Mouse (Mus musculus): ENCODE measurements at regions not wholly inside any gene's neighbourhood (a gene's known extent, or its start where the extent isn't known, plus 50 kb on each side); places are given as distances from the start of the nearest gene placed in this dataset.
A peak's percentile ranks its signal among the peaks of the same experiment; 100 is the strongest.

DNA sequence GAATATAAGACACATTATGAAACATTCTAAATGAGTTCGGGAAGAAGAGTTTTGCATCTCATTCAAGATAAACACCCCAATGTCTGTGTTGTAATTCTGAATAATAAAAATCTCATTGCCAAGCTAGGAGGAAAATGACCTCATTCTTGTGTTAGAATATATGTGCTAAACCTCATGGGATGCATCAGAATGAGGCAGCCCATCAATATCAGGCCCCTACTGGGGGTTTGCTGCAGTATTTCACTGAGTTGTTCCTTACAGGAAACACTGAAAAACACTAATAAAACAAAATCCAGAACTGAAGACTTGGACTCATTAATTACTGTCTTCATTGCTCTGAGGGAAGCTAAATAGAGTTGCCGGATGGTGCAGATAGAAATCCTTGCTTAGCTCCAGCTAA is 111.6 kb upstream of the Gm11983 start:
- H3K4me1 ChIP-seq (replicated peaks; ENCODE audit: control insufficient read depth, insufficient read depth, low read length), result no peaks in the 10 kb centered on the region
- no peak overlapping the region for H3K27ac ChIP-seq (ENCODE audit: low read length)
- H3K36me3 ChIP-seq (ENCODE audit: control insufficient read depth, insufficient read depth), result no peaks in the 10 kb centered on the region
- ATAC-seq, result no peak
- no peaks in the 10 kb centered on the region for H3K9me3 ChIP-seq (ENCODE audit: control insufficient read depth, low read length)
- no peak overlapping the region for H3K4me3 ChIP-seq (replicated peaks; ENCODE audit: low read length)
- H3K4me2 ChIP-seq (ENCODE audit: low read length), result no peak overlapping the region
- no peaks in the 10 kb centered on the region for H3K27me3 ChIP-seq (replicated peaks; ENCODE audit: control insufficient read depth, insufficient read depth, low read length)
- H3K9ac ChIP-seq (replicated peaks; ENCODE audit: low read depth, low read length), result no peak overlapping the region
- 78% methylated on average over 2 of the region's 2 CpGs for WGBS

DNA sequence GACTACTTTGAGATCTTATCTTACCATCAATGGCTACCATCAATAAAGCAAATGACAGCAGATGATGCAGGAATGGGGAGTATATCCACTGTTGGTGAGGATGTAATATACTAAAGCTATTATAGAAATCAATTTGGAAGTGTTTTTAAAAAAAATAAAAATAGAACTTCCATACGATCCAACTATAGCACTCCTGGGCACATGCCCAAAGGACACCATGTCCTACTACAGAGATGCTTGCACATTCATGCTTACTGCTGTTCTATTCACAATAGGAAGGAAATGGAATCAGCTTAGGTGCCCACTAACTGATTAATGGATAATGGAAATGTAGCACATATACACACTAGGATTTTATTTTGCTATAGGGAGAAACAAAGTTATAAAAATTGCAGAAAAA is 96.7 kb upstream of the Gm11983 start:
- Histone ChIP-seq H3K9ac (replicated peaks; ENCODE audit: low read depth, low read length) (no peak overlapping the region), H3K4me1 (replicated peaks; ENCODE audit: control insufficient read depth, insufficient read depth, low read length) (no peaks in the 10 kb centered on the region), H3K36me3 (ENCODE audit: control insufficient read depth, insufficient read depth) (no peaks in the 10 kb centered on the region), H3K4me3 (replicated peaks; ENCODE audit: low read length) (no peak overlapping the region), H3K27ac (ENCODE audit: low read length) (no peak overlapping the region), H3K9me3 (ENCODE audit: control insufficient read depth, low read length) (no peaks in the 10 kb centered on the region), H3K27me3 (replicated peaks; ENCODE audit: control insufficient read depth, insufficient read depth, low read length) (no peaks in the 10 kb centered on the region), H3K4me2 (ENCODE audit: low read length) (no peak overlapping the region)
- no peak for ATAC-seq
- WGBS, result 73% methylated on average over 1 of the region's 1 CpGs

- Histone ChIP-seq H3K27ac (ENCODE audit: low read length) (no peak overlapping the region), H3K36me3 (ENCODE audit: control insufficient read depth, insufficient read depth) (no peaks in the 10 kb centered on the region), H3K4me3 (replicated peaks; ENCODE audit: low read length) (no peak overlapping the region), H3K4me1 (replicated peaks; ENCODE audit: control insufficient read depth, insufficient read depth, low read length) (no peaks in the 10 kb centered on the region), H3K27me3 (replicated peaks; ENCODE audit: control insufficient read depth, insufficient read depth, low read length) (no peaks in the 10 kb centered on the region), H3K9ac (replicated peaks; ENCODE audit: low read depth, low read length) (no peak overlapping the region), H3K9me3 (ENCODE audit: control insufficient read depth, low read length) (no peaks in the 10 kb centered on the region), H3K4me2 (ENCODE audit: low read length) (no peak overlapping the region)
- ATAC-seq, result no peak
- 78% methylated on average over 8 of the region's 8 CpGs for WGBS
Measured at GRCm38 (mm10) chr11:6926036-6926435, 88.6 kb upstream of the Gm11983 start.

GRCm38 (mm10) chr11:6924476-6924875 is 87.0 kb upstream of the Gm11983 start:
- Histone ChIP-seq H3K27ac (ENCODE audit: low read length) (no peak overlapping the region), H3K9ac (replicated peaks; ENCODE audit: low read depth, low read length) (no peak overlapping the region), H3K4me2 (ENCODE audit: low read length) (no peak overlapping the region), H3K36me3 (ENCODE audit: control insufficient read depth, insufficient read depth) (no peaks in the 10 kb centered on the region), H3K9me3 (ENCODE audit: control insufficient read depth, low read length) (no peaks in the 10 kb centered on the region), H3K4me1 (replicated peaks; ENCODE audit: control insufficient read depth, insufficient read depth, low read length) (no peaks in the 10 kb centered on the region), H3K4me3 (replicated peaks; ENCODE audit: low read length) (no peak overlapping the region), H3K27me3 (replicated peaks; ENCODE audit: control insufficient read depth, insufficient read depth, low read length) (no peaks in the 10 kb centered on the region)
- WGBS, result 38% methylated on average over 6 of the region's 6 CpGs
- ATAC-seq, result no peak

- no peaks in the 10 kb centered on the region for H3K9me3 ChIP-seq (ENCODE audit: control insufficient read depth, low read length)
- no peaks in the 10 kb centered on the region for H3K4me1 ChIP-seq (replicated peaks; ENCODE audit: control insufficient read depth, insufficient read depth, low read length)
- no peak overlapping the region for H3K4me3 ChIP-seq (replicated peaks; ENCODE audit: low read length)
- 15% methylated on average over 6 of the region's 6 CpGs for WGBS
- H3K27me3 ChIP-seq (replicated peaks; ENCODE audit: control insufficient read depth, insufficient read depth, low read length), result no peaks in the 10 kb centered on the region
- ATAC-seq, result peak; percentile 38; the same call in 1 of the 2 replicates
- H3K36me3 ChIP-seq (ENCODE audit: control insufficient read depth, insufficient read depth), result no peaks in the 10 kb centered on the region
- no peak overlapping the region for H3K4me2 ChIP-seq (ENCODE audit: low read length)
- no peak overlapping the region for H3K27ac ChIP-seq (ENCODE audit: low read length)
- H3K9ac ChIP-seq (replicated peaks; ENCODE audit: low read depth, low read length), result no peak overlapping the region
Measured at GRCm38 (mm10) chr11:6923917-6924316, 86.5 kb upstream of the Gm11983 start.

DNA sequence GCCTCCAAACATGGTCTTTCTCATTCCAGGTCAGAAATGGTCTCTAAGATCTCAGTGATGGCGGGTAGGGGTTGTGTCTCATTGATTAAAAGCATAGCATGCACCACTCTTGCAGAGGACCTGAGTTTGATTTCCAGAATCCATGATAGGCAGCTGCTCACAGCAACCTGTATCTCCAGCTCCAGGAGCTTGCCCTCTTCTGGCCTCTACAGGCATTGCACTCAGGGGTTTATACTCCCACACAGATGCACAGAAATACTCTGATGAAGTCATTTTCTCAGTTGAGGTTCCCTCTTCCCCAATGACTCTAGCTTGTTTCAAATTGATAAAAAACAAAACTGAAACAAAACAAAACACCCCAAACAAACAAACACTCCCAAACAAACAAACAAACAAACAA is 81.1 kb upstream of the Gm11983 start:
- no peaks in the 10 kb centered on the region for H3K4me1 ChIP-seq (replicated peaks; ENCODE audit: control insufficient read depth, insufficient read depth, low read length)
- WGBS, result 95% methylated on average over 1 of the region's 1 CpGs

DNA sequence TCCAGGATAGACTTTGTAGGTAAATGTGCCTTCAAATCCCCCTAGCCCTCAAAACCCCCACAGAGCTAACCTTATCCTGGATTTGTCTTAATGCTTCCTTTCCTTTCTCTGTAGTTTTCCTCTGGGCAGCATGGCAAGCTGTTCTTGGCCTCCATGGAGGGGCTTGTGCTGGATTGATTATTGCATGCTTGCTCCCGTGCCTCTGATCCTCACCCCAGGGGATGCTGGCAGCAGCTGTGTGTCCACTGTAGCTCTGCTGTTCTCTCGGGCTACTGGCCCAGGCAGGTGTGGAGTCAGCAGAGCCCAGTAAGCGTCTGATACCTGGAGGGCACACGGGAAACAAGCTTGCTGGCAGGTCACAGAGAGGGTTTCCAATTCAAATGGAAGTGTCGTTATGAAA is 68.2 kb upstream of the Gm11983 start:
- H3K4me2 ChIP-seq (ENCODE audit: low read length), result no peak overlapping the region
- no peak overlapping the region for H3K4me3 ChIP-seq (replicated peaks; ENCODE audit: low read length)
- H3K36me3 ChIP-seq (ENCODE audit: control insufficient read depth, insufficient read depth), result no peaks in the 10 kb centered on the region
- 34% methylated on average over 5 of the region's 5 CpGs for WGBS
- no peak overlapping the region for H3K9ac ChIP-seq (replicated peaks; ENCODE audit: low read depth, low read length)
- H3K27ac ChIP-seq (ENCODE audit: low read length), result no peak overlapping the region
- H3K27me3 ChIP-seq (replicated peaks; ENCODE audit: control insufficient read depth, insufficient read depth, low read length), result no peaks in the 10 kb centered on the region
- ATAC-seq, result no peak
- no peaks in the 10 kb centered on the region for H3K9me3 ChIP-seq (ENCODE audit: control insufficient read depth, low read length)
- H3K4me1 ChIP-seq (replicated peaks; ENCODE audit: control insufficient read depth, insufficient read depth, low read length), result peaks cover 7% of the 10 kb centered on the region

More for the DNA sequence above, 81.1 kb upstream of the Gm11983 start:
- H3K27ac ChIP-seq (ENCODE audit: low read length), result no peak overlapping the region
- H3K27me3 ChIP-seq (replicated peaks; ENCODE audit: control insufficient read depth, insufficient read depth, low read length), result no peaks in the 10 kb centered on the region
- H3K36me3 ChIP-seq (ENCODE audit: control insufficient read depth, insufficient read depth), result no peaks in the 10 kb centered on the region
- H3K9ac ChIP-seq (replicated peaks; ENCODE audit: low read depth, low read length), result no peak overlapping the region
- 0 out of 2 replicates have a peak, but pooled peaks cover 2% of the 10 kb centered on the region for H3K9me3 ChIP-seq (ENCODE audit: control insufficient read depth, low read length)
- ATAC-seq, result no peak
- H3K4me2 ChIP-seq (ENCODE audit: low read length), result no peak overlapping the region
- H3K4me3 ChIP-seq (replicated peaks; ENCODE audit: low read length), result no peak overlapping the region

- no peak for ATAC-seq
- Histone ChIP-seq H3K4me1 (replicated peaks; ENCODE audit: control insufficient read depth, insufficient read depth, low read length) (peaks cover 20% of the 10 kb centered on the region), H3K4me2 (ENCODE audit: low read length) (no peak overlapping the region), H3K27ac (ENCODE audit: low read length) (no peak overlapping the region; the same call in 1 of the 2 replicates), H3K27me3 (replicated peaks; ENCODE audit: control insufficient read depth, insufficient read depth, low read length) (no peaks in the 10 kb centered on the region), H3K9me3 (ENCODE audit: control insufficient read depth, low read length) (no peaks in the 10 kb centered on the region), H3K9ac (replicated peaks; ENCODE audit: low read depth, low read length) (no peak overlapping the region), H3K36me3 (ENCODE audit: control insufficient read depth, insufficient read depth) (no peaks in the 10 kb centered on the region), H3K4me3 (replicated peaks; ENCODE audit: low read length) (no peak overlapping the region)
- WGBS, result 51% methylated on average over 3 of the region's 3 CpGs
Measured at GRCm38 (mm10) chr11:6902991-6903390, 65.5 kb upstream of the Gm11983 start.

DNA sequence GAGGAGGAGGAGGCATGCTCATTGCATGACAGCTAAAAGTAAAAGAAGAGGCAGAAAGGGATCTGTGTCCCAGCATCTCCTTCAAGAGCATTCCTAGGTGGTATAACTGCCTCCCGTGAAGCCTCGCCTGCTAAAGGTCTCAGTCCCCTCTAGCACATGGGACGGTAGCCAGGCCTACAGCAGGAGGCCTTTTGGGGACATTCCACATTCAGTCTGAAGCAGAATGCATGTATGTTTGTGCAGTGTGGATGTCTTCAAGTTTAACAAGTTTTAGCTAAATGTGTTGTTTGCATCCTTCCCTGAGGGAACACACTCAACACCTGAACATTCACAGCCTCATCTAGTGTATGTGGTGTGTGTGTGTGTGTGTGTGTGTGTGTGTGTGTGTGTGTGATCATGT is 64.8 kb upstream of the Gm11983 start:
- Histone ChIP-seq H3K4me2 (ENCODE audit: low read length) (no peak overlapping the region), H3K27me3 (replicated peaks; ENCODE audit: control insufficient read depth, insufficient read depth, low read length) (no peaks in the 10 kb centered on the region)
- WGBS, result 70% methylated on average over 3 of the region's 3 CpGs

GRCm38 (mm10) chr11:6900769-6901481 is 63.5 kb upstream of the Gm11983 start:
- ATAC-seq, result peak; percentile 54

More for the DNA sequence above, 64.8 kb upstream of the Gm11983 start:
- Histone ChIP-seq H3K9me3 (ENCODE audit: control insufficient read depth, low read length) (no peaks in the 10 kb centered on the region), H3K27ac (ENCODE audit: low read length) (no peak overlapping the region), H3K4me1 (replicated peaks; ENCODE audit: control insufficient read depth, insufficient read depth, low read length) (peaks cover 20% of the 10 kb centered on the region), H3K4me3 (replicated peaks; ENCODE audit: low read length) (no peak overlapping the region), H3K36me3 (ENCODE audit: control insufficient read depth, insufficient read depth) (no peaks in the 10 kb centered on the region), H3K9ac (replicated peaks; ENCODE audit: low read depth, low read length) (no peak overlapping the region)
- ATAC-seq, result no peak

More at GRCm38 (mm10) chr11:6900769-6901481, 63.5 kb upstream of the Gm11983 start:
- Histone ChIP-seq H3K4me1 (replicated peaks; ENCODE audit: control insufficient read depth, insufficient read depth, low read length) (peaks cover 20% of the 10 kb centered on the region), H3K27me3 (replicated peaks; ENCODE audit: control insufficient read depth, insufficient read depth, low read length) (no peaks in the 10 kb centered on the region), H3K4me2 (ENCODE audit: low read length) (peak overlapping the region; percentile 5; the same call in 1 of the 2 replicates), H3K9ac (replicated peaks; ENCODE audit: low read depth, low read length) (no peak overlapping the region), H3K4me3 (replicated peaks; ENCODE audit: low read length) (no peak overlapping the region), H3K36me3 (ENCODE audit: control insufficient read depth, insufficient read depth) (no peaks in the 10 kb centered on the region), H3K9me3 (ENCODE audit: control insufficient read depth, low read length) (no peaks in the 10 kb centered on the region), H3K27ac (ENCODE audit: low read length) (no peak overlapping the region; the same call in 1 of the 2 replicates)
- 14% methylated on average over 11 of the region's 11 CpGs for WGBS
